Mouse (Mus musculus): Measurements from ENCODE around the gene Coro2a.
A peak's percentile ranks its signal among the peaks of the same experiment; 100 is the strongest.

Gene Coro2a

DNA sequence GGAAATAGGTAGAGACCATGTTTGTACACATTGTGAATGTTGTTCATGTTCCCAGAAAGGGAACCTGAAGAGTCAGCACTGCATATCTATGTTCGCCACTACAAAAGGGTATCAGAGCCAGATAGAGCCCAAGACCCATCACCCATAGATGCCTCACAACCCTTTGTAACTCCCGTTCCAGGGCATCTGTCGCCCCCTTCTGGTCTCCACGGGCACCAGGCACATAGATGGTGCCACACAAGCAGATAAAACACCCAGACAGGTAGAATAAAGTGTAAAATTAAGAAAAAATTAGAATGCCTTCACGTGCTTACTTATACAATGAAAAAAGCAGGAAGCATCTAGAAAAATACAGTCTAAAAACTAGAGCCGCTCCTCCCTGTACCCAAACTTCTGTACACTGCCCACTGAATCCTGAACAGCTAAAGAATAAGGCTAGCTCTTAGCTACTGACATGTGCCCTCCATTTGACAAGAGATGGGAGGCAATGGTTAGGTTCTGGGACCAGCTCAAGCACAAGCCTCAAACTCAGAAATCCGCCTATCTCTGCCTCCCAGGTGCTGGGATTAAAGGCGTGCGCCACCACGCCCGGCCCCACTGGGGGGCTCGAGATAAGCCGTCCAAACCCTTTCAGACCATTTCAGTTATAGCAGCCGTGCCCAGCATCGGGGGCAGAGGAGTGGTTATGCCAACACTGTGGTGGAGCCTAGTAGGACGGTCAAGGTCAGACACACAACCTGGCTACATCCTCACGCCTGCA is 75.0 kb downstream of the Coro2a start:
- DNase-seq (ENCODE audit: low spot score in 2 of 2) = no peak

GRCm38 (mm10) chr4:46526226-46526625 is 75.8 kb downstream of the Coro2a start:
- DNase-seq (ENCODE audit: low spot score in 2 of 2) = no peak

- no peak for DNase-seq (ENCODE audit: low spot score in 2 of 2)
Measured at GRCm38 (mm10) chr4:46523324-46523723, 78.7 kb downstream of the Coro2a start.

DNA sequence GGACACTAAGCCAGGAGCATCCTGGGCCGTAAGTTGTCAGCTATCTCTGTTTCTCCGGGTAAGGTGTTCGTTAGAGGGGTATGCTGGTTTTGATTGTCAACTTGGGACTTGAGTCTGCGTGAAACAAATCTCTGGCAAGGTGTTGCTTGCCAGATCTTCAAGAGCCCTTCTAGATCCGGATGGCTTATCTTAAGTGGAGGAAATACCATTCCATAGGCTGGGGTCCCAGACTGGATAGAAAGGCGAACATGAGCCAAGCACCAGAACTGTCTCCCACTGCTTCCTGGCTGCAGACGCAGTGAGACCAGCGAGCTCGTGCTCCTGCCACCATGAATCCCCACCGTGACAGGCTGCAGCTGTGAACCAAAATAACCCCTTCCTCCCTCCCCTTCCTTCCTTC is 80.5 kb downstream of the Coro2a start:
- DNase-seq (ENCODE audit: low spot score in 2 of 2) = no peak

DNA sequence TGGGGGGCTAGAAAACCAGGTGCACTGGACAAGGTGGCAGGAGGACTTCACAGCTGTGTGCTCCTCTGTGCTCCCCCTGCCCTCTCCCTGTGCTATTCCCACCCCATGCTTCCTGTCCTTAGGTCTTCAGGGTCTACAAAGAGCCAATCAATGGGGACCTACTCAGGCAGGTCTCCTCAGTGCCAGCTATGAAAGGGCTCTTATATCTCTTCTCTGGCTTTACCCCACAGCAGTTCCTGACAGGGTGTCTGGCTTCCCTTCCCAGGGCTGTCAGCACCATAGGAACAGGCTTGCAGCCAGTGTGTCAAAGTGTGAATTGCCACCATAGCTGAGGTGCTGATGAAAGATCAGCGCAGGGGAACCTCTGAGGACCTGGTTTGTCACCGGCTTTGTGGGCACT is 81.5 kb downstream of the Coro2a start:
- no peak for DNase-seq (ENCODE audit: low spot score in 2 of 2)

DNA sequence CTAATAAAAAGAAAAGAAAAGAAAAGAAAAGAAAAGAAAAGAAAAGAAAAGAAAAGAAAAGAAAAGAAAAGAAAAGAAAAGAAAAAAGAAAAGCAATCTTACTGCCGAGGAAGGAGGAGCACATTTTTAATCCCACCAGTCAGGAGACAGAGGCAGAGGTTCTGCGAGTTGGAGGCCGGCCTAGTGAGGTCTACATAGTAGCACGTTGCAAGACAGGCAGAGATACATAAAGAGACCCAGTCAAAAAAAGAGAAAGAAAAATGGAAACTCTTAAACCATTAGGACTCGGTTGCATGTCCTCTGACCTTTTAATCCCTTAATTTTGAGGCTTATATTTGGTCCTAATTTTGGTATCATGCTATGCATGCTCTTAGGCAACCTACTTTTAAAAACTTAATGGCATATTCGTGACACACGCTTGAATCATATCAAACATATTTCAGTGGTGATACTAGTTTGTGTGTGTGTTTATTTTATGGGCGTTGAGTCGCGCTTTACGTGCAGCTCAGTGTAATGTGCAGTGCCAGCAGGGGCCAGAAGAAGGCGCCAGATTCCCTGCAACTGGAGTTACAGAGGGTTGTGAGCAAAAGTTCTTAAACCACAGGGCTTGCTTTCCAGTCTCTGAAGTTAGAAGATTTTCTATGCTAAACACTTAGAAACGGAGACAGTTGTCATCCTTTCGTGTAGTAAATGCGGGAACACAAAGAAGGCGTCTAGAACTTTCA is 94.1 kb downstream of the Coro2a start:
- peak; percentile 73 to 82 for DNase-seq (ENCODE audit: low spot score in 2 of 2)

GRCm38 (mm10) chr4:46506801-46507610 is 95.0 kb downstream of the Coro2a start:
- DNase-seq (ENCODE audit: low spot score in 2 of 2) = peak; percentile 93 to 95

- DNase-seq (ENCODE audit: low spot score in 2 of 2) = no peak
Measured at GRCm38 (mm10) chr4:46505361-46506057, 96.5 kb downstream of the Coro2a start.

DNA sequence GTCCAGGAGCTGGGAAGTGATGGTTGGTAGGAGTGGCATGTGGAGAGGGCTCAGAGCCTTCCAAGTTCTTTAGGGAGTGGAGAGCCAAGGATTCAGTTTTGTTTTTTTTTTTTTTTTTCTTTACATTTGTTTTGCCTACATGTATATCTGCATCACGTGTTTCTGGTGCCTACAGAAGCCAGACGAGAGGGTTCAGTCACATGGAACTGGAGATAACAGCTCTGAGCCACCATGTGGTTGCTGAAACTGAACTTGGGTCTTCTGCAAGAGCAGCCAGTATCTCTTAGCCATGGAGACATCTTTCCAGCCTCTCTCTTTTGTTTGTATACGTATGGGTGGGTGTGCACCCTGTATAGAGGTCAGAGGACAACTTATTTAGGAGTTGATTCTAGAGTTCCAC is 98.1 kb downstream of the Coro2a start:
- no peak for DNase-seq (ENCODE audit: low spot score in 2 of 2)

GRCm38 (mm10) chr4:46502606-46503502 is 99.1 kb downstream of the Coro2a start:
- DNase-seq (ENCODE audit: low spot score in 2 of 2) = no peak

DNA sequence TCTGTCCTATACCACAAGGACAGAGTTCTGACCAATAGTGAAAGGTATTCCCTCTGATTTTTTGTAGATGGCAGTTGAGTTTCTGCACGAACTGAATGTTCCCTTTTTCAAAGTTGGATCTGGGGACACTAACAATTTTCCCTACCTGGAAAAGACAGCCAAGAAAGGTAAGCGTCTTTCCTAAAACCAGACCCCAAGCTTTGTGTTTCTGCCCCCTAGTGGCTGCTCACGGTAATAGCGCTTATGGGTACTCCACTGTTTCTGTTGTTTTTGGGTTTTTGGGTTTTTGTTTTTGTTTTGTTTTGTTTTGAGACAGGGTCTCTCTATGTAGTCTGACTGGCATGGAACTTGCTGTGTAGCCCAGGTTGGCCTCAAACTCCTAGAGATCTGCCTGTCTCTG is 103.0 kb downstream of the Coro2a start:
- peak in 1 of 2 experiments; percentile 45 for DNase-seq (ENCODE audit: low spot score in 2 of 2)

- DNase-seq (ENCODE audit: low spot score in 2 of 2) = no peak
Measured at GRCm38 (mm10) chr4:46498511-46498910, 103.5 kb downstream of the Coro2a start.

DNA sequence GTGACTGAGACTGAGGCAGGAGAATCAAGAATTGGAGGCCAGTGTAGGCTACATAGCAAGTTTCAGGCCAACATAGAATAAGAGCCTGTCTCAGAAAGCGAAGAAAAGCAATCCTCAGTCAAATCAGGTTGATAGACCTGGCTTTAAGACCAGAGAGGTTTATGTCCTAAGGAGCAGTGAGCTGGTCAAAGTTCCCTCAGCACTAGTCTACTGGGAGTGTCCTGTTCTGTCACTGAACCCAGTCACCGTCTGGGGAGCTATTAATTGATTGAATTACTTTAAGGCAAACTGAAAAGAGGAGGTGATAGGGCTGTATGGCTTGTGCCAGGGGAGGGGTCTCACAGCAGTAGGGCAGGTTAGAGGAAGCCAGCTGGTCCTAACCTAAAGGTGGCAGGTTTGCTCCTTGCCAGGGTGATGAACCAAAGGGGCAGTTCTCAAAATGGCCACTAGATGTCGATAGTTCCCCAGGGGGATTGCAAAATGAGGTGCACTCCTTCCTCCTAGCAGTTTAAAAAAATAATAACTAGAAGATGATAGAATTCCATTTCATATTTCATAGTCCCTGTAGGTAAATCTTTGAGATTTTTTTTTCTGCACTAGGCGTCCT is 104.6 kb downstream of the Coro2a start:
- peak; percentile 72 to 77 for DNase-seq (ENCODE audit: low spot score in 2 of 2)

GRCm38 (mm10) chr4:46495543-46495942 is 106.5 kb downstream of the Coro2a start:
- DNase-seq (ENCODE audit: low spot score in 2 of 2) = no peak

DNA sequence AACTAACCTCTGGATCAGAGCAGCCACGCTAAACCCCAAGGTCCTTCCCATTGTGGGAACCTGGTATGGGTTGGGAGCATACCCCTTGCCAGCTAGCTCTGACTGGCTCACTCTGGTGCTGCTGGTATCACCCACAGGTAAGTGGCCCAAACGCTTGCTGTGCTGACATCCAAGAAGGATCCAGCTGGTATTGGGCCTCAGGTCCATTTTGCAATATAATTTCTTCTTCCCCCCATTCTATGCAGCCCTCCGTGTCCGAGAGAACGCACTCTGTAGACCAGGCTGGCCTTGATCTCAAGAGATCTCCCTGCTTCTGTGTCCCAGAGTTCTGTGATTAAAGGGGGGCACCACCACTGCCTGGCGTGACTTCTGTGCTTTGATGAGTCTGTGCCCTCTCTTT is 108.9 kb downstream of the Coro2a start:
- no peak for DNase-seq (ENCODE audit: low spot score in 2 of 2)

- DNase-seq (ENCODE audit: low spot score in 2 of 2) = peak; percentile 95 to 96
Measured at GRCm38 (mm10) chr4:46489028-46489925, 112.7 kb downstream of the Coro2a start, which contains the start of gene Nans. Nans (plus strand) TSS chr4:46489248.

DNA sequence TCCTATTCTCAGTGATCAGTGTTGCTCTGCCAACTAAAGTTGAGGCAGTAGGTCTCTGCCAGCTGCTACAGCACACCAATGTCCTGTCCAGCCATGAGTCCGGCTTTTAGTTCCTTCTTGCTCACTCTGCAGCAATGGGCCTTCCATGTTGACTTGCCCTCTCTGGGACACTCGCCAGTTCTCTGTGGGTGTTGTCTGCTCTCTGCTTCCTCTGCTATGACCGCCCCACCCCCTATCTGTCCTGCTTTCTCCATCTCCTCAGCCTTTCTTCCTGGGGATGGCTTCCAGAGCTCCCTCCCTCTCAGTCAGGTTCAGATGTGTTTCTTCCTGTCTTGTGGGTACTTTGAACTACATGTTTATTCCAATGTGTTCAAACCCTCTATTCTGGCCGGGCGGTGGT is 114.7 kb downstream of the Coro2a start:
- DNase-seq (ENCODE audit: low spot score in 2 of 2) = peak; percentile 39 to 50
